Mouse (Mus musculus): ENCODE results near the gene D230025D16Rik. TPM values are rescaled to one million over a fixed set of nuclear protein-coding genes. Genes with fewer than 3 reads are reported as not detected.
A peak's percentile ranks its signal among the peaks of the same experiment; 100 is the strongest.

Gene D230025D16Rik
- polyA plus RNA-seq, 1 experiment from 2014 or later: 39.9 TPM

GRCm38 (mm10) chr8:105207675-105208273 lies 17.2 kb upstream of the D230025D16Rik start:
- WGBS: 94% methylated on average over 2 of the region's 2 CpGs
- H3K27me3 ChIP-seq (ENCODE audit: control insufficient read depth, insufficient read depth, low read length): no peaks in the 10 kb centered on the region
- no peak overlapping the region for H3K4me3 ChIP-seq (replicated peaks; ENCODE audit: low read depth, low read length)
- ATAC-seq (ENCODE audit: low FRiP score, low TSS enrichment): no peak
- H3K4me2 ChIP-seq (ENCODE audit: low read length): no peak overlapping the region
- H3K36me3 ChIP-seq (ENCODE audit: control insufficient read depth, insufficient read depth, low read length): peaks cover 7% of the 10 kb centered on the region; the same call in 1 of the 2 replicates
- H3K9ac ChIP-seq (replicated peaks; ENCODE audit: low read length): no peak overlapping the region
- H3K27ac ChIP-seq (replicated peaks; ENCODE audit: low read depth, low read length): no peak overlapping the region
- no peaks in the 10 kb centered on the region for H3K4me1 ChIP-seq (ENCODE audit: control insufficient read depth, insufficient read depth, low read length)
- no peaks in the 10 kb centered on the region for H3K9me3 ChIP-seq (ENCODE audit: control insufficient read depth, low read length)
- no peak for DNase-seq

DNA sequence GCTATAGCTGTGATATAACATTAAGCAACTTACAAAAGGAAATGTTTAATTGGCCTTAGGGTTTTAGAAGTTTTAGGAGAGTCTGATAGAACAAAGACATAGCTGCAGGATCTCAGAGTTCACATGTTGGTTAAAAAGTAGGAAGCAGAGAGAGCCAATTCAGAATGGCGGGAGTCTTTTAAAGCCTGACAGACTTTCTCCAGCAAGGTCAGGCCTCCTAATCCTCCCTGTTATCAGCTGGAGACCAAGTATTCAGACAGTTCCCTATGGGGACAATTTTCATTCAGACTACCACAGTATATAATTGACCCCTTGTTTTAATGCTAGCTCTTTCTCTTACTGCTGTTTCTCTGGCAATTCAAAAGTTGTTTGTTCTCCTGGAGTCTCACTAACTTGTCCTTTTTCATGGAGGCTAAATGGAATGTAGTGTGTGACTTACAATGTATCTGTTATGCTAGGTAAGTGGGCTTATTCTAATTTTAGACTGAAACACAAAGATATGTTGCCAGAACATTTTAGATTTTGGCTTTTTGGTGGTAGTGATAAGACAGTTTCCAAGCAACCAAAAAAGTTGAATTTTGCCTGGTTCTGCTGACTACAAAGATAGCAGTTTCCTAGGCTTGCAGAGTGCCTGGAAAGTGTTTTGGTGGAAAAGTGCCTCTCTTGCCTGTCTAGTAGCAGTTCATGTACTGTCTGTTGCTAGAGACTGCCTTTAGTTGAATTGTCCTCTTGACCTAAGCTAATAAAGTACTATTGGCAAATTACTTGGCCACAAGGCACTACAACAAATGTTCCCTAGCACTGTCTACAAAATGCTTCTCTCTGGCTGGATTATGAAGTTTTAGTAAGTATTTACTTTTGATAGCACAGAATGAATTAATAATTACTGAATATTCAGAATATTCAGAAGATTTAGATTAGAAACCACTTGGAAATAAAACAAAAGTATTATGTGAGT lies 15.5 kb upstream of the D230025D16Rik start:
- ATAC-seq (ENCODE audit: low FRiP score, low TSS enrichment) (no peak), DNase-seq (no peak)
- Histone ChIP-seq H3K36me3 (ENCODE audit: control insufficient read depth, insufficient read depth, low read length) (peaks cover under 1% of the 10 kb centered on the region; the same call in 1 of the 2 replicates), H3K27ac (replicated peaks; ENCODE audit: low read depth, low read length) (no peak overlapping the region), H3K9me3 (ENCODE audit: control insufficient read depth, low read length) (no peaks in the 10 kb centered on the region), H3K27me3 (ENCODE audit: control insufficient read depth, insufficient read depth, low read length) (no peaks in the 10 kb centered on the region), H3K4me2 (ENCODE audit: low read length) (no peak overlapping the region), H3K4me3 (replicated peaks; ENCODE audit: low read depth, low read length) (no peak overlapping the region), H3K9ac (replicated peaks; ENCODE audit: low read length) (no peak overlapping the region), H3K4me1 (ENCODE audit: control insufficient read depth, insufficient read depth, low read length) (no peaks in the 10 kb centered on the region)
- WGBS: 32% methylated on average over 1 of the region's 1 CpGs

- no peak overlapping the region for H3K27ac ChIP-seq (replicated peaks; ENCODE audit: low read depth, low read length)
- H3K4me3 ChIP-seq (replicated peaks; ENCODE audit: low read depth, low read length): no peak overlapping the region
- no peaks in the 10 kb centered on the region for H3K4me1 ChIP-seq (ENCODE audit: control insufficient read depth, insufficient read depth, low read length)
- 94% methylated on average over 5 of the region's 5 CpGs for WGBS
- ATAC-seq (ENCODE audit: low FRiP score, low TSS enrichment): no peak
- no peaks in the 10 kb centered on the region for H3K9me3 ChIP-seq (ENCODE audit: control insufficient read depth, low read length)
- no peak overlapping the region for H3K9ac ChIP-seq (replicated peaks; ENCODE audit: low read length)
- 0 out of 2 replicates have a peak, but pooled peaks cover 6% of the 10 kb centered on the region for H3K36me3 ChIP-seq (ENCODE audit: control insufficient read depth, insufficient read depth, low read length)
- H3K27me3 ChIP-seq (ENCODE audit: control insufficient read depth, insufficient read depth, low read length): no peaks in the 10 kb centered on the region
- H3K4me2 ChIP-seq (ENCODE audit: low read length): no peak overlapping the region
- DNase-seq: no peak
Measured at GRCm38 (mm10) chr8:105214104-105214503, 10.8 kb upstream of the D230025D16Rik start.

GRCm38 (mm10) chr8:105217926-105218522 lies 6.9 kb upstream of the D230025D16Rik start:
- no peaks in the 10 kb centered on the region for H3K9me3 ChIP-seq (ENCODE audit: control insufficient read depth, low read length)
- ATAC-seq (ENCODE audit: low FRiP score, low TSS enrichment): no peak
- DNase-seq: peak; percentile 93
- no peaks in the 10 kb centered on the region for H3K4me1 ChIP-seq (ENCODE audit: control insufficient read depth, insufficient read depth, low read length)
- H3K36me3 ChIP-seq (ENCODE audit: control insufficient read depth, insufficient read depth, low read length): 0 out of 2 replicates have a peak, but pooled peaks cover 6% of the 10 kb centered on the region
- no peaks in the 10 kb centered on the region for H3K27me3 ChIP-seq (ENCODE audit: control insufficient read depth, insufficient read depth, low read length)
- H3K4me2 ChIP-seq (ENCODE audit: low read length): no peak overlapping the region
- no peak overlapping the region for H3K4me3 ChIP-seq (replicated peaks; ENCODE audit: low read depth, low read length)
- no peak overlapping the region for H3K9ac ChIP-seq (replicated peaks; ENCODE audit: low read length)
- no peak overlapping the region for H3K27ac ChIP-seq (replicated peaks; ENCODE audit: low read depth, low read length)
- 87% methylated on average over 5 of the region's 5 CpGs for WGBS

DNA sequence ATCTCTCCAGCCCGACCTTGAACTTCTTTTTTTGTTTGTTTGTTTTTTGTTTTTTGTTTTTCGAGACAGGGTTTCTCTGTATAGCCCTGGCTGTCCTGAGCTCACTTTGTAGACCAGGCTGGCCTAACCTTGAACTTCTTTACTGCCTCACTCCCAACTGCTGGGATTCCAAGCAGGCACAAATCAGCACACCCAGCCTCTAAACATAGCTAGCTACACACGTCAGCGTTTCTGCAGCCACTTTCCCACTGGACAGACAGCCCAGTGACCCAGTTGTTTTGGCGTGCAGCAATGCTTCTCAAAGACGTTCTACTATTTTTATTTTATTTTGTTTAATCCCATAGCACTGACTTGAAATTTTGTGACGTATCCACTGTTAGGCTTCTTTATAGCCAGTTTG lies 1.1 kb upstream of the D230025D16Rik start:
- Histone ChIP-seq H3K27ac (replicated peaks; ENCODE audit: low read depth, low read length) (no peak overlapping the region), H3K9ac (replicated peaks; ENCODE audit: low read length) (no peak overlapping the region), H3K36me3 (ENCODE audit: control insufficient read depth, insufficient read depth, low read length) (no peaks in the 10 kb centered on the region), H3K4me3 (replicated peaks; ENCODE audit: low read depth, low read length) (no peak overlapping the region), H3K27me3 (ENCODE audit: control insufficient read depth, insufficient read depth, low read length) (no peaks in the 10 kb centered on the region), H3K4me1 (ENCODE audit: control insufficient read depth, insufficient read depth, low read length) (peaks cover 15% of the 10 kb centered on the region), H3K4me2 (ENCODE audit: low read length) (peak overlapping the region; percentile 84), H3K9me3 (ENCODE audit: control insufficient read depth, low read length) (no peaks in the 10 kb centered on the region)
- ATAC-seq (ENCODE audit: low FRiP score, low TSS enrichment) (no peak), DNase-seq (no peak)
- 85% methylated on average over 7 of the region's 7 CpGs for WGBS

- Histone ChIP-seq H3K27ac (replicated peaks; ENCODE audit: low read depth, low read length) (peak overlapping the region; percentile 82), H3K9me3 (ENCODE audit: control insufficient read depth, low read length) (no peaks in the 10 kb centered on the region), H3K4me1 (ENCODE audit: control insufficient read depth, insufficient read depth, low read length) (peaks cover 15% of the 10 kb centered on the region), H3K4me2 (ENCODE audit: low read length) (peak overlapping the region; percentile 84), H3K27me3 (ENCODE audit: control insufficient read depth, insufficient read depth, low read length) (no peaks in the 10 kb centered on the region), H3K9ac (replicated peaks; ENCODE audit: low read length) (peak overlapping the region; percentile 88), H3K36me3 (ENCODE audit: control insufficient read depth, insufficient read depth, low read length) (no peaks in the 10 kb centered on the region), H3K4me3 (replicated peaks; ENCODE audit: low read depth, low read length) (peak overlapping the region; percentile 91)
- no peak for DNase-seq
- 0% methylated on average over 27 of the region's 27 CpGs for WGBS
- ATAC-seq (ENCODE audit: low FRiP score, low TSS enrichment): no peak; the same call in 1 of the 2 replicates
Measured at GRCm38 (mm10) chr8:105225272-105225593, 288 bp downstream of the D230025D16Rik start.

DNA sequence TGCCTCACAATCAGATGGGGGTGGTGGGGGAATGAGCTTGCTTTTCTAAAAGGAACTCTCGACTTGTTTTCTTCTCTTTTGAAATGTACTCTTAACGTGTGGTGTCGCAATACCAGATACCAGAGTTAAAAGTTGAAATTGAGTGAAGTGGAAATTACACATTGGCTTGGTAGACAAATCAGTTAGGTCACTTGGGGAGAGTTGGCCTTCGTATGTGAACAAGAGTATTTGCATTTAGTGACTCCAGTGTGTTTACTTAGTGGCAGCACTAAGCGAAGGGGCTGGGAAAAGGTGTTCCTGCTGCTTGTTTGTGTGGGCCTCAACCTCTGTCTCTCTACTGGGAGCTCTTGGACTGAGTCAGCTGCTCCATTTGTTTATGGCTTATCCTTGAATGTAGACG lies 972 bp downstream of the D230025D16Rik start:
- H3K9me3 ChIP-seq (ENCODE audit: control insufficient read depth, low read length): no peaks in the 10 kb centered on the region
- peak overlapping the region; percentile 88 for H3K9ac ChIP-seq (replicated peaks; ENCODE audit: low read length)
- H3K4me2 ChIP-seq (ENCODE audit: low read length): peak overlapping the region; percentile 84
- WGBS: 31% methylated on average over 6 of the region's 6 CpGs
- H3K4me3 ChIP-seq (replicated peaks; ENCODE audit: low read depth, low read length): peak overlapping the region; percentile 91
- DNase-seq (no peak), ATAC-seq (ENCODE audit: low FRiP score, low TSS enrichment) (no peak)
- no peak overlapping the region for H3K27ac ChIP-seq (replicated peaks; ENCODE audit: low read depth, low read length)
- no peaks in the 10 kb centered on the region for H3K27me3 ChIP-seq (ENCODE audit: control insufficient read depth, insufficient read depth, low read length)
- peaks cover 15% of the 10 kb centered on the region for H3K4me1 ChIP-seq (ENCODE audit: control insufficient read depth, insufficient read depth, low read length)
- no peaks in the 10 kb centered on the region for H3K36me3 ChIP-seq (ENCODE audit: control insufficient read depth, insufficient read depth, low read length)

DNA sequence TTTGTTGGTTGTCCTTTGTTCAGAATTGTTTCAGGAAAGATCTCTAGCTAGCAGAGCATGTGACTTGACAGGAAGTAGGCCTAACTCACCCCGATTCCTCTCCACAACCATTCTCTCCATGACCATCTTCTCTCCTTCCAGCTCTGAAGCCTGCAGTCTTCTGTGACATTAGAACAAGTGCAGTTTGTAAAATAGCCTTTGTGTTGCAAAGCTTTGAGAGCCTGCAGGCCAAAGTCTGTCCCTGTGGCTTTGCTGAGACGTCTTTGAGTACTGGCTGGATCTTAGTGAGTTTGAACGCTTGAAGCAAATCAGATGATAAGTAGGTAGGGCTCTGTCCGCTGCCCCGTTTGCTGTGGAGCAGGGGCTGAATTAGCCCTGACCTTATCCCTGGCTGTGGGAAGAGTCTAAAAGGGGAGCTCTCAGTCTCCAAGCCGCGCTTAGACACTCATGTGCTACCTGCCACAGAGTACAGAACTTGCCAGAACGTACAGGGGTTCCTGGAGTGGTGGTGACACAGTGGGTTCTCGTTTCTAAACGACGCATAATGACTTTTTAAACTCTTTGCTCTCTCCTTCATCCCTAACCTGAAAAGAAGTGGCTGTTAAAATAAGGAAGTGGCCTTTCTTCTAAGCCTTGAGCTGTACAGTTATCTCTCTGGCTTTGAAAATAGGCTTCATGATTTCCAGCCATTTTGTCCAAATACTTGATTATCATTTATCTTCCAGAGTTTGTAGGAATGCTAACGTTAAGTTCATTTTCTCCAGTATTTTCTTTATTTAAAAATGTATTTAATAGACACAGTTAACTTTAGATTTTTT lies 6.8 kb downstream of the D230025D16Rik start:
- no peaks in the 10 kb centered on the region for H3K27me3 ChIP-seq (ENCODE audit: control insufficient read depth, insufficient read depth, low read length)
- 88% methylated on average over 12 of the region's 12 CpGs for WGBS
- no peaks in the 10 kb centered on the region for H3K9me3 ChIP-seq (ENCODE audit: control insufficient read depth, low read length)
- H3K4me1 ChIP-seq (ENCODE audit: control insufficient read depth, insufficient read depth, low read length): no peaks in the 10 kb centered on the region
- no peak overlapping the region for H3K4me2 ChIP-seq (ENCODE audit: low read length)
- ATAC-seq (ENCODE audit: low FRiP score, low TSS enrichment): no peak
- no peak overlapping the region for H3K4me3 ChIP-seq (replicated peaks; ENCODE audit: low read depth, low read length)
- H3K9ac ChIP-seq (replicated peaks; ENCODE audit: low read length): no peak overlapping the region
- DNase-seq: no peak
- H3K27ac ChIP-seq (replicated peaks; ENCODE audit: low read depth, low read length): no peak overlapping the region
- H3K36me3 ChIP-seq (ENCODE audit: control insufficient read depth, insufficient read depth, low read length): peaks cover 14% of the 10 kb centered on the region

Data from midbrain, embryonic 14.5 days (tissue).